Mouse (Mus musculus): Measurements from ENCODE around the gene Klf13. TPM values are rescaled to one million over a fixed set of nuclear protein-coding genes. Genes with fewer than 3 reads are reported as not detected.

Gene Klf13
- polyA plus RNA-seq, 1 experiment from 2014 or later = 30.1 TPM

DNA sequence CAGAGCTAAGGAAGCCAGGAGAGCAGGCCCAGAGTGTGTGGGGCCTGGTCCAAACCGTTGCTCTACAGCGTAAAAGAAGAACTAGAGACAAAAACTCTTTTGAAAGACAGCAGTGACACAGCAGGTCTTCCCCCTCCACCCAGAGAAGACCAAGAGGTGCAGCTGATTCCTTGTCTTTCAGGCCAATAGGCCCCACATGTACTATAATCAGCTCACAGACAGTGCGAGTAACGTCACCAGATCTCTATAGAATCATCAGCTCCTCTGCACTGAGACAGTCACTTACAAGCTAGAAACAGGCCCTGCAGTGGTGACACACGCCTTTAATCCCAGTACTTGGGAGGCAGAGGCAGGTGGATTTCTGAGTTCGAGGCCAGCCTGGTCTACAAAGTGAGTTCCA lies 4.8 kb downstream of the Klf13 start:
- Histone ChIP-seq H3K4me2 (ENCODE audit: low read depth, low read length) (no peak overlapping the region), H3K4me1 (ENCODE audit: control insufficient read depth, insufficient read depth, low read length) (no peaks in the 10 kb centered on the region; the same call in 1 of the 2 replicates), H3K27ac (replicated peaks; ENCODE audit: low read depth, low read length) (no peak overlapping the region), H3K27me3 (replicated peaks; ENCODE audit: control insufficient read depth, insufficient read depth, low read length) (no peaks in the 10 kb centered on the region), H3K9me3 (ENCODE audit: control insufficient read depth, low read length) (no peaks in the 10 kb centered on the region), H3K4me3 (ENCODE audit: low read depth, low read length) (no peak overlapping the region), H3K36me3 (ENCODE audit: control insufficient read depth, insufficient read depth, low read length) (no peaks in the 10 kb centered on the region), H3K9ac (ENCODE audit: low read depth, low read length) (no peak overlapping the region)
- no peak for ATAC-seq (ENCODE audit: low read depth)
- DNase-seq (ENCODE audit: low spot score) = no peak
- WGBS = 91% methylated on average over 6 of the region's 6 CpGs

DNA sequence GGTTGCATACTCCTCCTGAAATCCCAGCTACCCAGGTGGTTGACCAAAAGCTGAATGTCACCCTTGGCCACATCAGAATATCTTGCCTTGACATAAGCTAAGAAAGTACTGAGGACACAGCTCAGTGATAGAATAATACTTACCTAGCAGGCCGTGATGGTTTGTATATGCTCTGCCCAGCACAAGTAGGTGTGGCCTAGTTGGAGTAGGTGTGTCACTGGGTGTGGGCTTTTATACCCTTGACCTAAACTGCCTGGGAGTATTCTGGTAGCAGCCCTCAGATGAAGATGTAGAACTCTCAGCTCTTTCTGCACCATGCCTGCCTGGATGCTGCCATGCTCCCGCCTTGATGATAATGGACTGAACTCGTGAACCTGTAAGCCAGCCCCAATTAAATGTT lies 6.3 kb downstream of the Klf13 start:
- Histone ChIP-seq H3K9ac (ENCODE audit: low read depth, low read length) (no peak overlapping the region), H3K4me2 (ENCODE audit: low read depth, low read length) (no peak overlapping the region), H3K27ac (replicated peaks; ENCODE audit: low read depth, low read length) (no peak overlapping the region), H3K36me3 (ENCODE audit: control insufficient read depth, insufficient read depth, low read length) (no peaks in the 10 kb centered on the region), H3K27me3 (replicated peaks; ENCODE audit: control insufficient read depth, insufficient read depth, low read length) (no peaks in the 10 kb centered on the region), H3K4me3 (ENCODE audit: low read depth, low read length) (no peak overlapping the region), H3K9me3 (ENCODE audit: control insufficient read depth, low read length) (no peaks in the 10 kb centered on the region), H3K4me1 (ENCODE audit: control insufficient read depth, insufficient read depth, low read length) (no peaks in the 10 kb centered on the region; the same call in 1 of the 2 replicates)
- DNase-seq (ENCODE audit: low spot score) (no peak), ATAC-seq (ENCODE audit: low read depth) (no peak)
- 93% methylated on average over 3 of the region's 3 CpGs for WGBS

DNA sequence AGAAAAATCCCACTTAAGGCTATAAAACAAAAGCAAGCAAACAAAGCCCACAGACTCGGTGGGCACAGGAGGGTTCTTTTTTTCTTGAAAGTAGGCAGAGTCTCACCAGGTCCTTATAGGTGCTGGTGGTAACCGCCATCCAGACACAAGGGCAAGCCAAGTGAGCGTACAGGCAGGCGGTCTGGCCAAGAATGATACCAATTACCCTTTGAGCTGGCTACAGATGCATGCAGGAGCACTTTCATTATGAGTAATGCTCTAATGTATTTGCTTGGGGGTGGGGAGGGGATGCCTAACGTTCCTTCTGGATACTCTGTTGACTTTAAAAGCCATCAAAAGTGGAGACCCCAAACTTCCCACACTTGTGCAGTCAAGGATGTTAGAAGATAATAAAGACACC lies 7.9 kb downstream of the Klf13 start:
- WGBS = 89% methylated on average over 5 of the region's 5 CpGs
- no peak for DNase-seq (ENCODE audit: low spot score)
- H3K27me3 ChIP-seq (replicated peaks; ENCODE audit: control insufficient read depth, insufficient read depth, low read length) = no peaks in the 10 kb centered on the region
- no peaks in the 10 kb centered on the region for H3K36me3 ChIP-seq (ENCODE audit: control insufficient read depth, insufficient read depth, low read length)
- no peak overlapping the region for H3K27ac ChIP-seq (replicated peaks; ENCODE audit: low read depth, low read length)
- H3K9ac ChIP-seq (ENCODE audit: low read depth, low read length) = no peak overlapping the region
- no peaks in the 10 kb centered on the region for H3K9me3 ChIP-seq (ENCODE audit: control insufficient read depth, low read length)
- no peak for ATAC-seq (ENCODE audit: low read depth)
- no peak overlapping the region for H3K4me2 ChIP-seq (ENCODE audit: low read depth, low read length)
- H3K4me3 ChIP-seq (ENCODE audit: low read depth, low read length) = no peak overlapping the region
- H3K4me1 ChIP-seq (ENCODE audit: control insufficient read depth, insufficient read depth, low read length) = peaks cover 7% of the 10 kb centered on the region

DNA sequence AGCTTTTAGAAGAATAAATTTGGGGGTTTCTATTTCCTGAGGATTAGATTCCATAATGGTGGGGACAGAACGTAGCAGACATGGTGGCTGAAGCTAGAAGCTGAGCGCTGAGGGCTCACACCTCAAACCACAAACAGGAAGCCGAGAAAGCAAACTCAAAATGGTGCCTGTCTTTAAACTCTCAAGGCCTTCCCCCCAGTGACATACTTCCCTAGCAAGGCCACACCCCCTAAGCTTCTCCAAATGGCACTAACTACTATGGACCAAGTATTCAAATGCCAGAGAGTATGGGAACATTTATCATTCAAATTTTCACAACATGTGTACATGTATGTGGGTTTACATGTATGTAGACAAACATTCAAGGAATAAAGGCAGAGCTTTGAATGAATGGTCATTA lies 8.6 kb downstream of the Klf13 start:
- no peak for DNase-seq (ENCODE audit: low spot score)

DNA sequence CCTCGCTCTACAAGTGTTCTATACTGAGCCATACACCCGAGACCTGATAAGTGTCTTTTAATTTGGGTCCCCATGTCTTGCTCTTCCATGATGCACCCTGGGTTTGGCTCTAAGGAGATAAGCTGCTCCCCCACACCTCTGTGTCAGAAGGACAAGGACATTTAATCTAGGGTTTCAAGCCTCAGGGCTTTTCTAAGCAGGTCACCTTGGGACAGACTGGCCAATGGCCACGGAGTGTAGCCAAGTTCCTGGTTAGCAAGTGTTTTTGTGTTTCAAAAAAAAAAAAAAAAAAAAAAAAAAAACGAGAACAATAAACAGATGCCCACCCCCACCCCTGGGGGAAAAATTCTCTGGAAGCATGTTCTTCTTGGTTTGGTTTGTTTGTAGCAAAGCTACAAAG lies 9.6 kb downstream of the Klf13 start:
- no peak overlapping the region for H3K9ac ChIP-seq (ENCODE audit: low read depth, low read length)

More for the DNA sequence above, 8.6 kb downstream of the Klf13 start:
- Histone ChIP-seq H3K4me2 (ENCODE audit: low read depth, low read length) (no peak overlapping the region), H3K27me3 (replicated peaks; ENCODE audit: control insufficient read depth, insufficient read depth, low read length) (no peaks in the 10 kb centered on the region), H3K27ac (replicated peaks; ENCODE audit: low read depth, low read length) (no peak overlapping the region), H3K4me3 (ENCODE audit: low read depth, low read length) (no peak overlapping the region), H3K9ac (ENCODE audit: low read depth, low read length) (no peak overlapping the region), H3K9me3 (ENCODE audit: control insufficient read depth, low read length) (no peaks in the 10 kb centered on the region), H3K4me1 (ENCODE audit: control insufficient read depth, insufficient read depth, low read length) (peaks cover 13% of the 10 kb centered on the region), H3K36me3 (ENCODE audit: control insufficient read depth, insufficient read depth, low read length) (no peaks in the 10 kb centered on the region)
- ATAC-seq (ENCODE audit: low read depth) = no peak
- WGBS = 88% methylated on average over 3 of the region's 3 CpGs

DNA sequence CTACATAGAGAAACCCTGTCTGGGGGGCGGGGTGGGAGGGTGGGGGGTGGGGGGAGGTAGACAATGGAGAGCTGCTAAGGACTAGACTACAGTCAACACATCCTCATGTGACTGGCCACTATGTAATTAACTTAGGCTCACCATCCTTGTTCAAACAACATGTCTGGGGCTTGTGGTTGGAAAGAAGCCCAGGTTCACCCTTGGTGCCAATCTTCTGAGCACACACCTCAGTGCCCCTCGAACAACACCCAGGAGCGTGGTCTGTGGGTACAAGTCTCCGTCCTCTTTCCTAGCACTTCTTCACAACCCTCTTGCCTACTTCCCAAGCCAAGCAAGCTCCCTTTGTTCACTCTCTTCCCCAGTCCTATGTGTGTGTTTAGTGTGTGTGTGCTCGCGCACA lies 11.6 kb downstream of the Klf13 start:
- Histone ChIP-seq H3K9ac (ENCODE audit: low read depth, low read length) (no peak overlapping the region), H3K9me3 (ENCODE audit: control insufficient read depth, low read length) (no peaks in the 10 kb centered on the region)
- WGBS = 89% methylated on average over 6 of the region's 6 CpGs

More for the DNA sequence above, 9.6 kb downstream of the Klf13 start:
- Histone ChIP-seq H3K27me3 (replicated peaks; ENCODE audit: control insufficient read depth, insufficient read depth, low read length) (no peaks in the 10 kb centered on the region), H3K4me2 (ENCODE audit: low read depth, low read length) (no peak overlapping the region), H3K4me1 (ENCODE audit: control insufficient read depth, insufficient read depth, low read length) (peaks cover 24% of the 10 kb centered on the region), H3K27ac (replicated peaks; ENCODE audit: low read depth, low read length) (no peak overlapping the region), H3K4me3 (ENCODE audit: low read depth, low read length) (no peak overlapping the region), H3K36me3 (ENCODE audit: control insufficient read depth, insufficient read depth, low read length) (no peaks in the 10 kb centered on the region), H3K9me3 (ENCODE audit: control insufficient read depth, low read length) (no peaks in the 10 kb centered on the region)
- DNase-seq (ENCODE audit: low spot score) (no peak), ATAC-seq (ENCODE audit: low read depth) (no peak)
- WGBS = 83% methylated on average over 4 of the region's 4 CpGs

DNA sequence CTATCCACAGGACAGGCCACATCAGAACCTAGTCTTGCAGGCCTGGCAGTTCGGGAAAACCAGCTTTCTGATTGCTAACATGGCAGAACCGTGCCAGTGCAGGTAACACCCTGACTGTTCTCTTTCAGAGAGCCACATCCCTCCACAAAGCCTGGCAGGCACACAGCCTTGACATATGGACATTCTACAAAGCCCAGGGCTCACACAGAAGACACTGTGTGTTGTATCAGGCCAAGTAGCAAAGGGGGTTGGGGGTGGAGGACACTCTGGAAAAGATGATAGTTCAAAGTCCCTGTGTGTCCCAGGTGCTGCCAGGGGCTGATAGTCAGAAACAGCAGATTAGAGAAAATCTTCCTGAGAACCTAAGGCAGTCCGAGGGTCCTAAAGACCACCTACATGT lies 12.2 kb downstream of the Klf13 start:
- Histone ChIP-seq H3K9me3 (ENCODE audit: control insufficient read depth, low read length) (no peaks in the 10 kb centered on the region), H3K4me2 (ENCODE audit: low read depth, low read length) (no peak overlapping the region), H3K4me1 (ENCODE audit: control insufficient read depth, insufficient read depth, low read length) (peaks cover 35% of the 10 kb centered on the region), H3K36me3 (ENCODE audit: control insufficient read depth, insufficient read depth, low read length) (no peaks in the 10 kb centered on the region), H3K27me3 (replicated peaks; ENCODE audit: control insufficient read depth, insufficient read depth, low read length) (no peaks in the 10 kb centered on the region), H3K9ac (ENCODE audit: low read depth, low read length) (no peak overlapping the region), H3K4me3 (ENCODE audit: low read depth, low read length) (no peak overlapping the region), H3K27ac (replicated peaks; ENCODE audit: low read depth, low read length) (peak overlapping the region; percentile 74; the same call in 1 of the 2 replicates)
- 76% methylated on average over 3 of the region's 3 CpGs for WGBS
- DNase-seq (ENCODE audit: low spot score) = no peak
- ATAC-seq (ENCODE audit: low read depth) = no peak

More for the DNA sequence above, 11.6 kb downstream of the Klf13 start:
- Histone ChIP-seq H3K4me1 (ENCODE audit: control insufficient read depth, insufficient read depth, low read length) (peaks cover 32% of the 10 kb centered on the region), H3K4me3 (ENCODE audit: low read depth, low read length) (no peak overlapping the region), H3K4me2 (ENCODE audit: low read depth, low read length) (no peak overlapping the region), H3K36me3 (ENCODE audit: control insufficient read depth, insufficient read depth, low read length) (no peaks in the 10 kb centered on the region), H3K27me3 (replicated peaks; ENCODE audit: control insufficient read depth, insufficient read depth, low read length) (no peaks in the 10 kb centered on the region), H3K27ac (replicated peaks; ENCODE audit: low read depth, low read length) (no peak overlapping the region)
- DNase-seq (ENCODE audit: low spot score) = no peak
- no peak for ATAC-seq (ENCODE audit: low read depth)

DNA sequence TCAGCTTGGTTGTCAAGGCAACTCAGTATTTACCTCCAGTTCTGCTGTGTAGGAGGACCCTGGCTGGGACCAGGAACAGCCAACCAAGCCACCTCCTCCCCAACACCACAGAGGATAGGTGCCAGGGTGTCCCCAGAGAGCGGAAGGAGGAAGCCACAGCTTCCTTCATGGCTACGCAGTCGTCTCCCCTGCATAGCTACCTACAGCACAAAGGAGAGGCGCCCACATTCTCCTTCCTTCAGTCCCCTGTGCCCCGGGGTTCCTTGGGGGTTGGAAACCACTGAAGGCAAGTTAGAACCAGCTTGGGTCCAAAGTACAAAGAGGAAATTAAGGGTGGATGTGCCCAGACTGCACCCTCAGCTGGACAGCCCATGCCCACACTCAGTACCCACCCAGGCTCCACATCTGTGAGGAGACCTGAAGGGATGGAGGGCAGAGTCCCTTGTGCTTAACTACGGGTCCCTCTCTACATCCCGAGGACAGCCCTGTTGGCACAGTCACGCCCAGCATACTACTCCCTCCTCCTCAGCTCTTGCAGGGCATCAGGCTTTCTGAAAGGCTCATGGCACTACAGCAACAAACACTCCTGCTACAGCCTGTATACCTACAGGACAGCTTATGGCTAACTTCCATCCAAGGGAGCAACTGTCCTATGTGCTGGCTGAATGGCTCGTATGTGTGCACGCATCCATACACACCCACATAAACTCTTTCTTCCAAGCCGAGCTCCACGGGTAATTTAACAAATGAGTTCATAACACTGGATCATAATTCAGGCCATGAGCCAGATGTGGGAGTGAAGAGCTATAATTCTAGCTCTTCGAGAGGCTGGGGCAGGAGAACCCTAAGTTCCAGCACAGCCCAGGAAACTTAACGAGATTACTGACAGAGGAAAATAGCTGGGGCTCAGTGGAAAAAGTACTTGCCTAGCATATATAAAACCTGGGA lies 13.0 kb downstream of the Klf13 start:
- H3K4me2 ChIP-seq (ENCODE audit: low read depth, low read length) = no peak overlapping the region; the same call in 1 of the 2 replicates
- no peaks in the 10 kb centered on the region for H3K36me3 ChIP-seq (ENCODE audit: control insufficient read depth, insufficient read depth, low read length)
- ATAC-seq (ENCODE audit: low read depth) (peak; percentile 74), DNase-seq (ENCODE audit: low spot score) (peak; percentile 83)
- WGBS = 59% methylated on average over 14 of the region's 14 CpGs
- no peak overlapping the region for H3K4me3 ChIP-seq (ENCODE audit: low read depth, low read length)
- peaks cover 35% of the 10 kb centered on the region for H3K4me1 ChIP-seq (ENCODE audit: control insufficient read depth, insufficient read depth, low read length)
- no peak overlapping the region for H3K9ac ChIP-seq (ENCODE audit: low read depth, low read length)
- no peaks in the 10 kb centered on the region for H3K9me3 ChIP-seq (ENCODE audit: control insufficient read depth, low read length)
- no peaks in the 10 kb centered on the region for H3K27me3 ChIP-seq (replicated peaks; ENCODE audit: control insufficient read depth, insufficient read depth, low read length)
- H3K27ac ChIP-seq (replicated peaks; ENCODE audit: low read depth, low read length) = peak overlapping the region; percentile 74

Measured in embryonic facial prominence, embryonic 14.5 days (tissue).